Mouse (Mus musculus): ENCODE data around the gene Erh.

Gene Erh

DNA sequence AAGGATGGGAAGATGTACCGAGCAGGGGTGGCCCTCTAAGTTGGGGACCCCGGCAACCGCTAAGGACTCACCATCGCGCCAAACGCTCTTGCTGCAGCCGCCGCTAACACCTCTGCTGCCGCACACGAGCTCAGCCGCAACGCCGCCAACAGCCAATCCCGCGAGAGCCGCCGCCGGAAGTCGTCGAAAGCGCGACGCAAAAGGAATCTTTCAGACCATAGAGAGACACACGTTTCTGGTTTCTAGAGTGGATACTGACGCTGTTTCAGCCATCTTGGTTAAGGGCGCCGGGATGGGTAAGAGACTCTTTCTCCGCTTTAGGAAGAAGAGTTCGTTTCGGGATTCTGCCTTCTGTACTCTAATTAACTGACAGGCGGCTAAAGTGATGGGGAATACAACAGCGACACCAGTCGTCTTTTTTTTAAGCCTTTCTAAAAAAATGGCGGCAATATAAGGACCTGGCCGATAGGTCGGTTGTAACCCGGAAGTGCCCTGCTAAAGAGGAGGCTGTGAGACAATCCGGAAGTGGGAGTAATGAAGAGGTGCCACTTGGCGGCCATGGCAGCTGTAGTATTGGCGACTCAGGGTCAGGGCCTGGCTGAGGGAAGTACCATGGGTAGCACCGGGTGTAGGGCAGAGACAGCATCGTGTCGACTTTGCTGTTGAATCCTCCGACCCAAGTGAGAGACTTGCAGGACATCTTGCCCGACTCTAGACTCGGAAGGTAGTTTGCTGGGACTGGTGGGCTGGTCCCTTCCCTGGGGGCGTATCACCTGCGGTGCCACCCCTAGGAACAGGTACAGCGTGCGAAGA, at the start of gene Erh, which contains the start of gene Slc39a9:
TSS of gene Erh (minus strand) at position 649 of the 813 bp plus-strand sequence.
TSS of gene Slc39a9 (plus strand) at position 191 of the 813 bp plus-strand sequence.
- DNase-seq (ENCODE audit: low spot score in 2 of 2) = peak; percentile 90 to 95

DNA sequence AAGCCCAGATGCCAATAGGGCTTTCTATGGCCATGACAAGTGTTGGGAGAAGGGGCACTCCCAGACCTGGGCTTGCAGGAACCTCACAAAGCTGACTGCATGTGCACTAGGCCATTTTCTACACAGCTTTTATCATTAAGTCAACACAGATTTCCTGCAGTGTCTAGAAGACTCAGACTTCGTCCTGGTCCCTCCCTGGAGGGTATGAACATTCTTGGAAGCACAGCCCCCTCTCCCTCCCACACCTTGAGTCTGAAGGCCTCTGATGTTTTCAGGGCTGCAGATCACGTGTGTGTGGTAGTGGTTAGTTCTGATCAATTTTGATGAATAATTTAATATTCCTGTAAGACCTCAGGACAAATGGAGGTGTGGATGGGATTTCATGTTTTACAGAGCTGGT, 49.6 kb upstream of the Erh start:
- DNase-seq (ENCODE audit: low spot score in 2 of 2) = no peak

DNA sequence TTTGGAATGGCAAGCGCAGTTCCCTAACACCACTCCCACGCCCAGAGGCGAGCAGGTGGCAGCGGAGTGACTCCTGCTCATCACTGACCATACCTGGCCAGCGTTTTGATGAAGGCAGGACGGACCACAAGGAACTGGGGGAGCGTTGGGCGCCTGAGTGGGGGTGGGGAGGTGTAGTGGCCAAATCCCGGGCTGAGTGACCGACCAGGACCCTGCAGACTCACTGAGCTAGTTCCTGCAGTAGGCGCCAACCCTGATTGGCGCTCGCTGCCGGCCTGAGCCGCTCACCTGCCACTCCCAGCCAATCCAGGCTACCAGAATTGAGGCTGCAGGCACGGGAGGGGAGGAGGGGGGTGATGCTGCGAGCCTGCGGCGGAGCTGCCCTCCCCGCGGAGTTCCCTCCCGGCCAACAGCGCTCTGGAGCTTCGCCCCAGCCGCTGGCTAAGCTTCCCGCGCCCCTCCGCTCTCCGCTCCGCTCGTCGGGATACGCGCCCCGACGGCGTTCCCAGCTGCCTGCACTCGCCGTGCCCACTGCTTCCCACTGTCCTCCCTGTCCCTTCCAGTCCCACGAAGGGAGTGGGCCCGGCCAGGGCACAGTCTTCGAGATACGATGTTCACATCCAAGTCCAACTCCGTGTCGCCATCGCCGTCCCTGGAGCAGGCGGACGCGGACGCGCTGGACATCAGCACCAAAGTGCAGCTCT, 48.3 kb upstream of the Erh start, which contains the start of gene Plekhd1:
TSS of gene Plekhd1 (plus strand) at position 323 of the 704 bp plus-strand sequence.
- DNase-seq (ENCODE audit: low spot score in 2 of 2) = no peak

DNA sequence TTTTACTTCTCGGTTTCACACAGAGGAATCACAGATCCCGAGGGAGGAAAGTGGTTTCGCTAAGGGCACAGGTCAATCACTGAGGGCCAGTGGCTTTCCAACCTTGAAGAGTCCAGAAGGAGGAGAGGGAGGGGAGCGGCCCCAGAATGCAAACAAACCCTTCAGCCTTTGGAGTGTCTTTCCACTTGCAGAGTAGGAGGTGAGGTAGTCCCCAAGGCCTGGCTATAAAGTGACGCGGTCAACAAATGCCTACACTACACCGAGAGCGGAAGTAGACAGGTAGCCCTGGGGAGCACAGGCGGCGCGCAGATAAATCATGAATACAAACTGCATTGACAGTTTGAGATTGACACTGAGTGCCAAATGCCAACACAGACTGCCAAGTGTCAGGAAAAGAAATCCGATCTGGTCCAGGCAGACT, 47.5 kb upstream of the Erh start:
- no peak for DNase-seq (ENCODE audit: low spot score in 2 of 2)

DNA sequence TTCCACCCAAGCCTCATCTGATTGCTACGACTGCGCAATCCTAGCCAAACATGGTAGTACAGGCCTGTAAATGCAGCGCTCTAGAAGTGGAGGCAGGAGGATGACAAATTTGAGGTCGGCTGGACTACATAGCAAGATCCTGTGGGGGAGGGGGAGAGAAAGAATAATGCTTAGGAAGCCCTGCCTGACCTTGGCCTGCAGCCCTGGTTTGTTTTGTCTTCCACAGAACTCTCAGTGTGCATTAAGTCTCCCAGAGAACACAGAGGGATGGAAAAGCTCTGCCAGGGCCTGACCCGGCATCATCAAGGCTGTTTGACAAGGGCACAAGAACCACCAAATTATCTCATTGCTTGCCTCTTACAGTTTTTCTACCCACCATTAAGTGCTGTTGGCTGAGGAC, 45.6 kb upstream of the Erh start:
- DNase-seq (ENCODE audit: low spot score in 2 of 2) = no peak

DNA sequence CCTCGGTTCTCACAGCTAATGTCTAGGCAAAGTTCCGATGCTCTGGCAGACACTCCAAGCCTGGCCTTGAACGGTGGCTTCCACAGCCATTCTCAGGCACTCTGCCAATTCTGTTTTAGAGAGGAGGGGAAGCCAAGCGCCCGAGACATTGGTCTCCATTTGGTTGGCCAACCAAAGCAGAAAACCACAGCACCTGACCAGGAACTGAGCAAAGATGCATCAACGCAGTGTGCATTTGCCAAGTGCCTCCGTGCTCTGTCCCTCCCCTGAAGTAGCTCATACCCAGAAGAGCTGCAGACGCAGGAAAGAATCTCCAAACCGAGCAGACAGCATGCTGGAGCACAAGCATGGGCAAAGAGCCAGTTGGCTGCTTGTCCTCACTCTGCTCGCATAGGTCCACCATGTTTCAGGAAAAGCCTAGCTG, 43.7 kb upstream of the Erh start:
- DNase-seq (ENCODE audit: low spot score in 2 of 2) = no peak

DNA sequence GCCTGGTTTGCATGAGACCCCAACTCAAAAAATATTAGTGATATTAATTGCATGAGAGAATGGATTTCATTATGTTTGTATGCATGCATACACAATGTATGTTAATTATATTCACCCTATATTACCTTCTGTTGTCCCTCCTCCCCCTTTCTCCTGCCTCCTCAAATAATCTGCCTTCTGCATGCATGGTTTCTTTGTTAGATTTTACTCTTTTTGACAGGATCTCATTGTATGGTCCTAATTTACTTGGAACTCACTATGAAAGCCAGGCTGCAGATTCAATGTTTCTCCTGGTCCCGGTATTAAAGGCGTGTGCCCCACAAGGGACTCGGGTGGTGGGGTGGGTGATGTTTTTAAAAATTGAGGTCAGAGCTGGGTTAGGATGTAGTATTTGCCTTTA, 40.2 kb upstream of the Erh start:
- DNase-seq (ENCODE audit: low spot score in 2 of 2) = no peak

DNA sequence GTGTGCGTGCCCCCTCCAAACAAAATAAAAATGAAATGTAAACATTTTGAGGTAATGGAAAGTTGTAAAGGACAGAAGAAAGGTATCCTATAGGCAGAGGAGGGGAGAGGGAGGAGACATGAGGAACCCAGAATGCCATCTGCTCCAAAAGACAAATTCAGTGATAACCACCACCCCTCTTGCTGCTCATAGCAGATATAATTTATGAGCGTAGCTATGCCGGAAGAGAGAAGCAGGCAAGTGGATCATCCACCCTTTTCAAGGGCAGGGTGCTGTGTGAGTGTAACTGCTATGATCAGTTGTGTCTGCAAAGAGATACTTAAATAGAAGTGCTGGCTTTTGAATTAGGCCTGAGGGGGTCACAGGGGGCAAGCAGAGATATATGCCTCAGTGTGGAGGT, 39.4 kb upstream of the Erh start:
- no peak for DNase-seq (ENCODE audit: low spot score in 2 of 2)

DNA sequence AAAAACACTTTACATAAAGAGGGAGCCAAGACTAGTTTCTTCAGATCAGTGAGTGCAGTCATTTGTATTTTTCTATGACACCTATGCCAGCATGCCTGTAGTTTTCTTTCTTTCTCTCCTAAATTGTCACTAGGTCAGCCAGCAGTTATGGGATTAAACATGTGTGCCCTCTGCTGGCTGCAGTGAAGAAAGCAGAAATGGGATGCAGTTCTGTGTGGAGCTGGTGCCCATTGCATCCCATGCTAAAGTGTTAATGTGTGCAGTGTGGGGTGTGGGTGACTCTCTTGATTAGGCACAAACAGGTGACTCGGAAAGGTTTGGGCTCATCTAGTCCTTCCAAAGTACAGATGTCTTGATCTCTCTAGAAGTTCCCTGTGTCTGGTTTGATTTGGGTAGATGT, 37.2 kb upstream of the Erh start:
- DNase-seq (ENCODE audit: low spot score in 2 of 2) = no peak

DNA sequence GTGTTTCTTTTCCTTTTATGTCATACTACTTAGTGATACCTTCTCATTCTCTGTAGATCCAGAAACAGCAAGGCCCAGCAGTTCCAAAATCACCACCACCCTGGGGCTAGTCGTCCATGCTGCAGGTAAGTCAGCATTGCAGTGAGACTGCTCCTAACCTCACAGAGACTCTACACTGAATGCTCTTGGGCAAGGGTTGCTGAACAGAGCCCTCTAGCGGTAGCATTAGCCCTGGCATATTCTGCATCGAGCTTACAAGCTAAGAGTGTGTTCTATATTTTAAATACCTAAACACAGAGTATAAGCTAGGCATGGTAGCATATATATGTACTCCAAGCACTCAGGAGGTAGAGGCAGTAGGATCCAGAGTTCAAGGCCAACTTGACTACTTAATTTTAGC, 29.0 kb upstream of the Erh start:
- peak; percentile 25 to 70 for DNase-seq (ENCODE audit: low spot score in 2 of 2)

DNA sequence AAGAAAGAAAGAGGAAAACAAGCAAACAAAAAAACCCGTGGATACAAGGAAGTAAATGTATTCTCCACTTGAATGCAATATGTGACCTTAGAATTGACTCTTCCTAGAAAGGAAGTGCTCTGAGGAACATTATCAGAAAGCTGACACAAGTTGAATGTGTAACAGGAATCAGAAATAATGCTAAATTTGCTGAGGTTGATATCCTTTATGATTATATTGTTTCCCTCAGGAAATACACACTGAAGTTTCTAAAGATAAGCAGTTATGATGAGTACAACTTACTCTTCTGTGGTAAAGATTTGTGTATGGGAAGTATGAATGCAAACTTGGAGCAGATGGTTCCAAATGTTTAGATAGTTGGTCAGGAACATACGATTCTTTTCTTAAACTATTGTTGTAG, 24.2 kb upstream of the Erh start:
- DNase-seq (ENCODE audit: low spot score in 2 of 2) = no peak

DNA sequence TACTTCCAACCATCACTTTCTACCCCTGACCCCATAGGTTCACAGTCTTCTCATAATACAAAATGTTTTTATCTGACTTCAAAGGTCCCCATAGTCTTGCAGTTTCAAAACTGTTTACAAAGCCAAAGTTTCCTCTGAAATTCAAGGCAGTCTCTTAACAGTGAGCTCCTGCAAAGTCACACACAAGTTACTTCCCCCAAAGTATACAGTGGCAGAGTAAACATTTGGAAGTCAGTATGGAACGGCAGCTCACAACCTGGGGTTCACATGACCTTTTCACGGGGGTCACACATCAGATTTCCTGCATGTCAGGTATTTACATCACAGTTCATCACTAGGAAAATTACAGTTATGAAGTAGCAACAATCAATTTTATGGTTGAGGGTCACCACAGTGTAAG, 19.8 kb upstream of the Erh start:
- DNase-seq (ENCODE audit: low spot score in 2 of 2) = no peak

DNA sequence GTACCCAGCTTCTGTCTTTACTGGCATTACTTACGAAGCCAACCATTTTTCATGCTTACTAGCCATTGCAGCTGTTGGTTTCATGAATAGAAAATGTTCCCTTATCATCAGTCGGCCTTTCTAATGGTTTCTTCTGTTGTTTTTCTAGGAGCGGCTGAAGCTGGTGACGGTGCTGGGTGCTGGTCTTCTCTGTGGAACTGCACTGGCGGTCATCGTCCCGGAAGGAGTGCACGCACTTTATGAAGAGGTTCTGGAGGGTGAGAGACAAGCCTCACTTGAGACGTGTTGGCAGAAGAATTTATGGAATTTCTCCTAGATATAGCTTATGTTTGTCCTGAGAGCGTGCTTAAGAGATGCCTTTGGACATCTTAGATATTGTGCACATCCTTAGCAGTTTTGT, 18.2 kb upstream of the Erh start:
- no peak for DNase-seq (ENCODE audit: low spot score in 2 of 2)

DNA sequence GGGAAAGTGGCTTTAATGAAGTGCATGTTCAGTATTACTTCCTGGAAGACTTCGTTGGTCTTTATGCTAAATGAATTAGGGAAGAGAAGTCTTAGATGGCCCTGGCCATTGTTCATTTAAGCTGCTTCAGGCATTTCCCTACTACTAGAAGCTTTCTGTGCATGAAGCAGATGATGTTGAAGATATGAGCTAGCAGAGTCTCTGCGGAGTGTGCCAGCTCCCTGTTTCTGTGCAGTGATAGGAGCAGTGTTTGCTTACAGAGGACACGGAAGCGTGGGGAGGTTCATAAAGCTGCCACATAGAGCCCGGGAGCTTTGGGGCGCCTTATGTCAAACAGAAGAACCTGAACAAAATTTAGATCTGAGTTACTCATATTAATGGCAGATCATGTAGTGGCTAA, 14.5 kb upstream of the Erh start:
- DNase-seq (ENCODE audit: low spot score in 2 of 2) = no peak

DNA sequence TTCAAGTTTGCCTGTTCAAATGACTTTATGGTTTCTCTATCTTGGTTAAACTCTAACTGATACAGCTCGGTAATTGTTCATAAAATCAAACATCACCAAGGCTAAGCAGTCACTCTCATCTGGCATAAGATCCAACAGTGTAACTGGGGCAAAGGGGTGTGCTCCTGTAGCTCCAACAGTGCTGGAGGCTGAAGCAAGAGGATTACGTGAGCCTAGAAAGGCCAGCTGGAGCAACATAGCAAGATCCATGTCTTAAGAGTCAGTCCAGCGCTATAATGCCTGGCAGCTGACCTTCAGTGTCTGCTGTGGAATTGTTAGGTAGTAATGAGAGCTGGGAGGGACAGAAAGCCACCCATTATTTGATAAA, 10.5 kb upstream of the Erh start:
- DNase-seq (ENCODE audit: low spot score in 2 of 2) = no peak

DNA sequence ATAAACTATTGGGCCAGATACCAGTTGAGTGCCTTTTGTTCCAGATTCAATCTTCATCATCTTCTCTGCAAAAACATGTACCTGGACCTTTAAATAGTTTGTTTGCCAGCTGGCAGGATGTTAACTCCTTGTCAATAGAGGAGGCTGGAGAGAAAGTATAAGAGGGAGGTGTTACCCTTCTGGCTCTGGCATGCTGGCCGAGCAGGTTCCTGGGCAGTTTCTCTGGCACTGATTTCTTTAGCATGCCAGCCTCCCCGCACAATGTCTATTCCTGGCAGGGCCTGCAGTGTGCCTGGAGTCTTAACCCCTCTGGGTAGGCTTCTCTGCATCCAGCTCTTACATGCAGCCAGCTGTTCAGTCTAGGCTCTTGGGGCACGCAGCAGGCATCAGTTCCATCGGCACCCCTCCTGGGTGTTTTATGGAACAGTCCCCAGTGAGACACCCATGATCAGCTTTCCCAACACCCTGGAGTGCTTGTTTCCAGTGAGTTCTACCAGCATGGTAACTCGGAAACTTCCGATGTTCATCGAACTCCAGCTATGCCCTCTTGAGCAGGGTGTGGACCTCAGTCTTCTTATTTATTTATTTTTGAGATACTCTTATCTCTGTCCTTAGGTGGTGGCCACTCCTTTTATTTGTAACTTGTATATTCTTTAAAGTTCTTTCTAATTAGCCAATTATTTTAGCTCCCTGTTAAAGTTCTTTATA, 10.0 kb upstream of the Erh start:
- no peak for DNase-seq (ENCODE audit: low spot score in 2 of 2)

DNA sequence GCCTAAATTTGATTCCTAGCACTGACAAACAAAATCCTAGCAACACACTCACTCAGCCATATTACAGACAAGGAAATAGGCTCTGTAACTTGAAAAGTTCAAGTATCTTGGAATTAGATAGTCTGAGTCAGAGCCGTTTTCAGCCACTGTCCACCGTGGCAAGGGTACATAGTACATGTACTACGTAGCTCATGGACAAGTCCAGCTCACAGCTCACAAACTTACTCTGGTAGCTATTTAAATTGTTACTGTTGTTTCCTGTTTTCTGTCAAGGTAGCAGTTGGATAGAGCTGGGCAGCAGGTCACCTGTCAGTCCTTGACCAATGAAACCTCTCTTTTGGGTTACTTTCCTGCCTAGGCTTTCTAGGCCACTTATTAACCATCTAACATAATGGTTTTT, 2.2 kb upstream of the Erh start:
- DNase-seq (ENCODE audit: low spot score in 2 of 2) = no peak

DNA sequence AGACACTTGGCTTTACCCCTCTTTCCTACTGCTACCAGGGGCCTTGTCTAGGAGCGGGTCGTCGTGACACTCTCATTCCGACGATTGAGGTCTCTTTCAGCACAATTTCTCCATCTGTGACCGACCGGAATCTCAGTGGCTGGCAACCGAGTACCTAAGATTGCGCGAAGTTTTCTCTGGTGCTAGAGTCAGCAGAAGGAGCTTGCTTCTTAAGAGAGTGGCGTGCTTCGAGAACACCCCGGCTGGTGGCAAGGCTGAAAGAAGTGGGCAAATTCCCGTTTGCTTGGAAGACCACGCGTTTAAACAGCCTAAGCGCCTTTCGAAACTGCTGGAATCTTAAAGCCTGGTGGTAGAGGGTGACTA, 346 bp upstream of the Erh start:
- no peak for DNase-seq (ENCODE audit: low spot score in 2 of 2)

DNA sequence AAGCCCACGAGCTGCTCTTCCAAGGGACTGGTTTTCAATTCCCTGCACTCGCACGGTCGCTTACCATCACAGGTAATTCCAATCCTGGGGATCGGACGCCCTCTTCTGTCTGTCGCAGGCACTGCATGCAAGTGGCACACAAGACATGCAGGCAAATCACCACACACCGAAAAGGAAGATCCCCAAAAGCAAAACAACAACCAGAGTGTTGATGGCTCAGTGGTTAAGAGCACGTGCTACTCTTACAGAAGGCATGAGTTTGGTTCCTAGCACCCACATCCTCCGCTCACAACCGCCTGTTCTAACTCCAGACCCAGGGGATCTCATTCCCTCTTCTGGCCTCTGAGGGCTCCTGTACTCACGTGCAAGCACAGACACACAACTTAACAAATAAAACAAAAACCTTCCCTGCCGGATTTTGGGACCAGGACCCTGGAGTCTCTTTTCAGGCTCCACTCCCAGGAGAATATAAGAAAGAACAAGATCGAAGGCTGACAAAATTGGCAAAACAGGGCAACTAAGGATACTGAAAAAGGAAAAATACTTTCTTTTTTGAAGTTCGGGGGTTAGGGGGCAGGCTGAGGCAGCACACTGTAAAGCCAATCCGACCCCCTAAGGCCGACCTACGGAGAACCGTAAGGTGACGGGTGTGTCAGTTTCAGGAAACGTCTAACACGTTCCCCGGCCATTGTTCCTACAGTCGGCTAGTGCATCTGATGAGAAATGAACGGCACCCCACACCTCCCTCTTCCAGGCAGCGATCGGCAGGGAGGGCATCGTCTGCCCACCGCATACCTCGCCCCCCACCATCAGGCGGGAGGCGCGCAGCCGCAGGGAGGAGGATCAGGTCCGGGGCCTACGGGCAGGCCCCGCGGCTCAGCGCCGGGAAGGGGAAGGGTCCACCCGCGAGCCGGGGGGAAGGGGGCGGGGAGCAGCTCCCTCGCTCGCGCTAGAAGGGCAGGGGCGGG, 1.1 kb downstream of the Erh start:
- peak; percentile 82 to 89 for DNase-seq (ENCODE audit: low spot score in 2 of 2)

DNA sequence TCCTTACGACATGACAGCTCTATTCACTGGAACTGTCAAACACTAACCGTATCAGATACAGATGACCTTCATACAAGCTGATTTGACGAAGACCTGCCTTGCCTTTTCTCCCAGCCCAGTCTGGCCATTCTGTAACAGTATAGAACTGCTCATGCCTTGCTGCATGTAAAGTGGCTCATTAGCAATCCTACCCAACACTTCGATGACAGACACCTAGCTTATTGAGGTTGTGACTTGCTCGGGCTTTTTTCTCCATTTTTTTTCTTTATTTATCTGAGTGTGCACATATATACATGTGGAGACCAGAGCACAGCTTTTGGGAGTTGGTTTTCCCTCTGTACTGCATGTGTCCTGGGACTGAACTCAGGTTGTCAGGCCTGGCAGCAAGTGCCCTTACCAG, 12.4 kb downstream of the Erh start:
- DNase-seq (ENCODE audit: low spot score in 2 of 2) = no peak

DNA sequence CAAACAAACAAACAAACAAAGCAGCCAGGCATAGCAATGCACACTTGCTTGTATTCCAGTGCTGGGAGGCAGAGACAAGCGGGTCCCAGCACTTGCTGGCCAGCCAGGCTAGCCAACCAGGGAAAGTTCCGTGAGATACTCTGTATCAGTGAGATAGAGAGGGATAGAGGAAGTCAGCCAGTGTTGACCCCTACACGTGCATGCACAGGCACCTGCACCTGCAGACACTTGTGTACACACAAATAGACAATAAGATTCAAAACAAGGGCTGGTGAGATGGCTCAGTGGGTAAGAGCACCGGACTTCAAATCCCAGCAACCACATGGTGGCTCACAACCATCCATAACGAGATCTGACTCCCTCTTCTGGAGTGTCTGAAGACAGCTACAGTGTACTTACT, 23.6 kb downstream of the Erh start:
- DNase-seq (ENCODE audit: low spot score in 2 of 2) = no peak

Measured in spleen, postnatal 4 days (tissue).